Mouse (Mus musculus) ES-E14 (cell line): ENCODE measurements at regions not wholly inside any gene's neighbourhood (a gene's known extent, or its start where the extent isn't known, plus 50 kb on each side); places are given as distances from the start of the nearest gene placed in this dataset.

Experiments
- CHD2 ChIP-seq: IDR thresholded peaks from 2 replicates; pipeline ENCODE4 v1.6.1; 2014; ENCODE audit warnings: mild to moderate bottlenecking, low read depth, low read length, inconsistent platforms
- HCFC1 ChIP-seq: IDR thresholded peaks from 2 replicates; pipeline ENCODE4 v1.6.1; 2012; ENCODE audit warnings: low read length, inconsistent platforms, borderline replicate concordance; ENCODE audit not compliant: insufficient read depth

- TF ChIP-seq CHD2, result no peak
- no peak for TF ChIP-seq HCFC1
These were observed 51.3 kb upstream of the Tom1l1 start for GRCm38 (mm10) chr11:90739501-90739900.
